Mouse (Mus musculus) embryonic fibroblast, embryonic 13.5 days (primary cell): ENCODE data around the gene Hebp1.

ENCODE experiments used
- CTCF ChIP-seq: IDR thresholded peaks from 2 replicates; pipeline ENCODE4 v1.5.1; 2011; ENCODE audit warnings: mild to moderate bottlenecking, control low read depth, low read length, moderate library complexity, borderline replicate concordance; ENCODE audit not compliant: insufficient read depth
- POLR2A ChIP-seq: IDR thresholded peaks from 2 replicates; pipeline ENCODE4 v1.6.1; 2011; ENCODE audit warnings: low read depth, mild to moderate bottlenecking, control low read depth, low read length, moderate library complexity

DNA sequence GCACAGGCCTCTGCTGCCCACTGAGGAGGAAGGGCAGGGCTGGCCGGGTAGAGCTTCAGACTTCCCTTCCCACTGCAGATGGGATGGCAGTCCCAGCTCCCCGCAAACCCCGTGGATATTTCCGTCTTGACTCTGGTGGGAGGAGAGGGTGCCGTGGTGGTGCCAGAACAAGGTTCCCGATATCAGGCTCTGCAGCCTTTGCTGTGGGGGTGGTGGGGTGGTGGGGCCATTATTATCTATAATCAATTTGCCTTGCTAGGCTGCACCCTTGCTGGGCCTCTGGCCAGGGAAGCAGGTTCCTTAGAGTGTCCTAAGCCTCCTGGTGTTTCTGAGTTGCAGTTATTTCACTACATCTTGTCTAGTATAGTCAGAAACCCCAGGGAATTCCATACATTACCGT, 13.3 kb upstream of the Hebp1 start:
- no peak for TF ChIP-seq CTCF
- no peak for TF ChIP-seq POLR2A
